10 mouse cellular contexts compared by ENCODE assay signal in the genomic region with DNA sequence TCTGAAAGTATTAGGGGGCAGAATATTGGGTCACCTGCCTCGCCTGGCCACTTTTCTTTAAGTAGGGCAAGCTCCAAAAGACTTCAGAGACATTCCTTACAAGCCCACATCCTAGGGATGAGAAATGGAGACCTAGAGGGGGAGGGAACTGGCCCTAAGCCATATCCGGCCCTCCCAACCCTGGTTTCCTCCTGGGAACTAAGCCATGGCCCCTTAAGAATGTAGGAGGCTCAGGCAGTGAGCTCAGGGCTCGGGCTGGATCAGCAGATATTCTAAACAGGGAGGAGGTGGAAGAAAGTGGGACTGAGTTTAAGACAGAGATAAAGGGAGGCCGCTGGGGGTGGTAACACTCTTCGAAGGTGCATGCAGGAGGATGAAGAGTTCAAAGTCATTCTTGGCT. TPM values are rescaled to one million over a fixed set of nuclear protein-coding genes. Genes with fewer than 3 reads are reported as not detected.
DNase-seq lines count a peak whose midpoint lies in the region; ATAC-seq and TF ChIP-seq lines count a peak whose summit lies in the region.
"Had no signal": no experiment of that assay in that cellular context is flagged by ENCODE, and none has a peak within 500 bp of the region (broad histone marks: within the 10 kb centered on the region; RNA-seq: fewer than 3 reads in every experiment).

No protein-coding gene starts in this region.

- DNase-seq in gastrocnemius, postnatal 14 days, result peak; percentile 56
- no peak for DNase-seq in gastrocnemius, postnatal 10 days
- DNase-seq in adrenal gland, postnatal 10 days, result peak; percentile 65
- DNase-seq in lung, postnatal 0 days (ENCODE audit: low spot score), result peak; percentile 79
- no peak for DNase-seq in urinary bladder, postnatal 25 days (ENCODE audit: low spot score)
- DNase-seq in left cerebral cortex, adult 2 months (ENCODE audit: extremely low spot score in 1 of 2, low spot score in 2 of 2), result no peak
- DNase-seq in layer of hippocampus, adult 11-12 months (ENCODE audit: low spot score), result no peak
- DNase-seq: cerebellum, adult 11 months; liver, embryonic 13.5 days had no signal

- no peak overlapping the region for H3K4me3 ChIP-seq in intestine, embryonic 16.5 days (ENCODE audit: low read length)
- H3K4me3 ChIP-seq in lung, postnatal 0 days (ENCODE audit: low read depth, low read length), result no peak overlapping the region
- no peak overlapping the region for H3K4me3 ChIP-seq in left cerebral cortex, adult 2 months
- H3K4me3 ChIP-seq: liver, embryonic 13.5 days had no signal

- no peaks in the 10 kb centered on the region for H3K36me3 ChIP-seq in intestine, embryonic 16.5 days (ENCODE audit: control insufficient read depth, insufficient read depth, low read length)
- no peaks in the 10 kb centered on the region for H3K36me3 ChIP-seq in lung, postnatal 0 days (ENCODE audit: insufficient read depth, low read length)
- H3K36me3 ChIP-seq: liver, embryonic 13.5 days had no signal

- no peak overlapping the region for H3K4me2 ChIP-seq in intestine, embryonic 16.5 days (ENCODE audit: low read depth, low read length)
- no peak overlapping the region for H3K4me2 ChIP-seq in lung, postnatal 0 days (replicated peaks; ENCODE audit: low read depth, low read length)
- H3K4me2 ChIP-seq: liver, embryonic 13.5 days had no signal

- no peak for TF ChIP-seq CTCF in lung, postnatal 0 days (IDR thresholded peaks at IDR 0.05)
- TF ChIP-seq CTCF in left cerebral cortex, adult 2 months (IDR thresholded peaks at IDR 0.05), result no peak

- H3K27me3 ChIP-seq in intestine, embryonic 16.5 days (replicated peaks; ENCODE audit: control insufficient read depth, insufficient read depth, low read length), result no peaks in the 10 kb centered on the region
- no peaks in the 10 kb centered on the region for H3K27me3 ChIP-seq in lung, postnatal 0 days (replicated peaks; ENCODE audit: insufficient read depth, low read length)
- H3K27me3 ChIP-seq: liver, embryonic 13.5 days had no signal

- TF ChIP-seq EP300 in lung, postnatal 0 days (IDR thresholded peaks at IDR 0.05), result peak; percentile 73

- H3K9ac ChIP-seq in intestine, embryonic 16.5 days (ENCODE audit: low read depth, low read length), result no peak overlapping the region
- H3K9ac ChIP-seq in lung, postnatal 0 days (replicated peaks; ENCODE audit: low read depth), result no peak overlapping the region
- H3K9ac ChIP-seq: liver, embryonic 13.5 days had no signal

- ATAC-seq in intestine, embryonic 16.5 days, result peak; percentile 53
- ATAC-seq in lung, postnatal 0 days, result peak; percentile 83

- H3K4me1 ChIP-seq in intestine, embryonic 16.5 days (ENCODE audit: control insufficient read depth, insufficient read depth, low read length), result peaks cover 10% of the 10 kb centered on the region
- peaks cover 3% of the 10 kb centered on the region; the same call in 1 of the 2 replicates for H3K4me1 ChIP-seq in lung, postnatal 0 days (ENCODE audit: insufficient read depth, low read depth, low read length)

- intact Hi-C loops in gastrocnemius, postnatal 14 days (cut with DNase I; ENCODE audit: low total_unique reads), result no loop called here
- intact Hi-C loops in left cerebral cortex, adult 2 months (cut with DNase I), result no loop called here

- H3K9me3 ChIP-seq in intestine, embryonic 16.5 days (ENCODE audit: control insufficient read depth, low read length), result no peaks in the 10 kb centered on the region
- no peaks in the 10 kb centered on the region for H3K9me3 ChIP-seq in lung, postnatal 0 days (ENCODE audit: low read length)
- H3K9me3 ChIP-seq: liver, embryonic 13.5 days had no signal

- 43% methylated on average over 5 of the region's 5 CpGs for WGBS in intestine, embryonic 16.5 days
- 19% methylated on average over 5 of the region's 5 CpGs for WGBS in lung, postnatal 0 days

- no peak overlapping the region for H3K27ac ChIP-seq in intestine, embryonic 16.5 days (ENCODE audit: low read length)
- 0 out of 2 replicates have a peak overlapping the region, but pooled peaks have one; percentile 14 for H3K27ac ChIP-seq in lung, postnatal 0 days (ENCODE audit: low read length)
- no peak overlapping the region for H3K27ac ChIP-seq in left cerebral cortex, adult 2 months
- H3K27ac ChIP-seq: liver, embryonic 13.5 days had no signal

RNA-seq across cellular contexts. Expression of gene Mtss1l, which starts 39.9 kb away (rescaled TPM):
- 10 to 100 TPM; 44.3 to 47.6 TPM for total RNA-seq in gastrocnemius, postnatal 14 days (2021)
- total RNA-seq in gastrocnemius, postnatal 10 days (2021), result 10 to 100 TPM; 58.6 to 71.8 TPM
- 10 to 100 TPM; 28.3 to 38.3 TPM for total RNA-seq in adrenal gland, postnatal 10 days (2021)
- 3.3 and 4.0 TPM in 2 replicates for polyA plus RNA-seq in intestine, embryonic 16.5 days (2015; fragmentation: Nextera tagmentation; extraction: Ambion mirVana)
- 13.8 and 16.6 TPM in 2 replicates for polyA plus RNA-seq in lung, postnatal 0 days (2015; fragmentation: Nextera tagmentation; extraction: Ambion mirVana)
- total RNA-seq in left cerebral cortex, adult 2 months (2021), result 100 to 1,000 TPM; 207 to 234 TPM

RNA-seq across cellular contexts. Expression of gene Il34, which starts 44.5 kb away (rescaled TPM):
- 10 to 100 TPM; 15.6 to 20.0 TPM for total RNA-seq in gastrocnemius, postnatal 14 days (2021)
- total RNA-seq in gastrocnemius, postnatal 10 days (2021), result 10 to 100 TPM; 12.3 to 14.4 TPM
- 1 to 10 TPM; 8.6 to 9.9 TPM for total RNA-seq in adrenal gland, postnatal 10 days (2021)
- 2.0 and 2.4 TPM in 2 replicates for polyA plus RNA-seq in intestine, embryonic 16.5 days (2015; fragmentation: Nextera tagmentation; extraction: Ambion mirVana)
- 23.3 and 29.6 TPM in 2 replicates for polyA plus RNA-seq in lung, postnatal 0 days (2015; fragmentation: Nextera tagmentation; extraction: Ambion mirVana)
- total RNA-seq in left cerebral cortex, adult 2 months (2021), result 100 to 1,000 TPM; 103 TPM

Comparison
In these comparisons a context has a peak if more than half of its experiments do, and no peak if none do; other contexts are left out.
1. DNase-seq: peak in gastrocnemius, postnatal 14 days (single experiment), adrenal gland, postnatal 10 days (single experiment) and lung, postnatal 0 days (single experiment); none in gastrocnemius, postnatal 10 days (single experiment), urinary bladder, postnatal 25 days (single experiment), left cerebral cortex, adult 2 months (0 of 2) and layer of hippocampus, adult 11-12 months (single experiment).
2. RNA of gene Il34, which starts 44.5 kb away (total RNA-seq): 103 TPM in left cerebral cortex, adult 2 months; 15.6 to 20.0 TPM in gastrocnemius, postnatal 14 days, 12.3 to 14.4 TPM in gastrocnemius, postnatal 10 days and 8.6 to 9.9 TPM in adrenal gland, postnatal 10 days; every median in the first group is over 4 times any median in the second.